Comparison of ENCODE assay signal across 13 mouse cellular contexts in genomic region chr16:31547391-31547790, GRCm38 (mm10).
DNase-seq lines count a peak whose midpoint lies in the region; ATAC-seq and TF ChIP-seq lines count a peak whose summit lies in the region.
"Had no signal": no experiment of that assay in that cellular context is flagged by ENCODE, and none has a peak within 500 bp of the region (broad histone marks: within the 10 kb centered on the region; RNA-seq: fewer than 3 reads in every experiment).

No protein-coding gene starts in this region.

- DNase-seq in cerebellum, adult 2 months: no peak
- DNase-seq in cerebellum, adult 11 months: no peak
- DNase-seq in brain, embryonic 14.5 days (ENCODE audit: low read depth): peak; percentile 54
- DNase-seq in limb, embryonic 10.5 days (ENCODE audit: low spot score): no peak
- DNase-seq in spleen, postnatal 14 days (ENCODE audit: low spot score in 2 of 2): no peak
- no peak for DNase-seq in adrenal gland, adult 8-10 months
- DNase-seq: heart, adult 2 months; kidney, adult 8-10 months; liver; spleen, adult 18-20 months had no signal

- H3K27me3 ChIP-seq in cerebellum, adult 2 months (ENCODE audit: control insufficient read depth, insufficient read depth, low read length): no peaks in the 10 kb centered on the region
- H3K27me3 ChIP-seq in forebrain, embryonic 12.5 days: peaks cover 27% of the 10 kb centered on the region
- 0 out of 2 replicates have a peak, but pooled peaks cover 4% of the 10 kb centered on the region for H3K27me3 ChIP-seq in limb, embryonic 10.5 days (ENCODE audit: low read depth, poor library complexity, severe bottlenecking)

- no peak for ATAC-seq in forebrain, embryonic 12.5 days (ENCODE audit: low FRiP score)
- no peak for ATAC-seq in activated CD4-positive, CD25-positive, alpha-beta regulatory T cell, adult 4 months
- ATAC-seq: lung, postnatal 0 days had no signal

- H3K4me2 ChIP-seq in forebrain, embryonic 12.5 days: no peak overlapping the region

- TF ChIP-seq CTCF in cerebellum, adult 2 months (IDR thresholded peaks at IDR 0.05; ENCODE audit: borderline replicate concordance, insufficient read depth, low read depth, low read length): no peak
- TF ChIP-seq CTCF in brain, embryonic 14.5 days (IDR thresholded peaks at IDR 0.05; ENCODE audit: borderline replicate concordance, extremely low read depth, insufficient read depth, insufficient read length): no peak

- no peaks in the 10 kb centered on the region for H3K9me3 ChIP-seq in forebrain, embryonic 12.5 days
- no peaks in the 10 kb centered on the region for H3K9me3 ChIP-seq in limb, embryonic 10.5 days (replicated peaks)

- H3K9ac ChIP-seq in forebrain, embryonic 12.5 days: no peak overlapping the region

- 49% methylated on average over 10 of the region's 10 CpGs for WGBS in cerebellum, adult 2 months
- WGBS in forebrain, embryonic 12.5 days: 16% methylated on average over 10 of the region's 10 CpGs
- WGBS in limb, embryonic 10.5 days: 40% methylated on average over 10 of the region's 10 CpGs

- H3K27ac ChIP-seq in cerebellum, adult 2 months (ENCODE audit: insufficient read depth, low read length): 0 out of 2 replicates have a peak overlapping the region, but pooled peaks have one; percentile 7
- peak overlapping the region; percentile 89 for H3K27ac ChIP-seq in forebrain, embryonic 12.5 days
- H3K27ac ChIP-seq in limb, embryonic 10.5 days: peak overlapping the region; percentile 87
- H3K27ac ChIP-seq: heart, adult 2 months had no signal

- no peaks in the 10 kb centered on the region for H3K36me3 ChIP-seq in forebrain, embryonic 12.5 days (replicated peaks)
- no peaks in the 10 kb centered on the region for H3K36me3 ChIP-seq in limb, embryonic 10.5 days

- TF ChIP-seq POLR2A in cerebellum, adult 2 months (IDR thresholded peaks at IDR 0.05; ENCODE audit: borderline replicate concordance, insufficient read depth, low read length): no peak
- TF ChIP-seq POLR2A in brain, embryonic 14.5 days (IDR thresholded peaks at IDR 0.05; ENCODE audit: borderline replicate concordance, extremely low read depth, insufficient read depth, insufficient read length, poor library complexity, severe bottlenecking): no peak

- H3K4me1 ChIP-seq in cerebellum, adult 2 months (ENCODE audit: control insufficient read depth, insufficient read depth, low read length): peaks cover 24% of the 10 kb centered on the region
- peaks cover 44% of the 10 kb centered on the region for H3K4me1 ChIP-seq in forebrain, embryonic 12.5 days
- H3K4me1 ChIP-seq in limb, embryonic 10.5 days: peaks cover 73% of the 10 kb centered on the region

- no peak overlapping the region for H3K4me3 ChIP-seq in cerebellum, adult 2 months (replicated peaks; ENCODE audit: insufficient read depth, low read depth, low read length)
- H3K4me3 ChIP-seq in forebrain, embryonic 12.5 days (replicated peaks): no peak overlapping the region
- no peak overlapping the region for H3K4me3 ChIP-seq in limb, embryonic 10.5 days
- H3K4me3 ChIP-seq: heart, adult 2 months had no signal

Comparison
In these comparisons a context has a peak if more than half of its experiments do, and no peak if none do; other contexts are left out.
1. H3K27ac ChIP-seq: peak in every context shown above with its lines; median percentile 89 in forebrain, embryonic 12.5 days; 87 in limb, embryonic 10.5 days; 7 in cerebellum, adult 2 months.